Mouse (Mus musculus) liver, adult 2 months (tissue): Measurements from ENCODE around the gene Clasp1.

ENCODE experiments used
- CTCF ChIP-seq: fragments of 200-500 bp; IDR thresholded peaks from 2 replicates; pipeline ENCODE4 v1.5.1; 2011; ENCODE audit warnings: low read depth, low read length, control low read depth
- POLR2A ChIP-seq: fragments of 200-500 bp; IDR thresholded peaks from 2 replicates; pipeline ENCODE4 v1.6.1; 2011; ENCODE audit warnings: low read length, control low read depth; ENCODE audit not compliant: insufficient read depth; ENCODE audit errors: extremely low read depth

DNA sequence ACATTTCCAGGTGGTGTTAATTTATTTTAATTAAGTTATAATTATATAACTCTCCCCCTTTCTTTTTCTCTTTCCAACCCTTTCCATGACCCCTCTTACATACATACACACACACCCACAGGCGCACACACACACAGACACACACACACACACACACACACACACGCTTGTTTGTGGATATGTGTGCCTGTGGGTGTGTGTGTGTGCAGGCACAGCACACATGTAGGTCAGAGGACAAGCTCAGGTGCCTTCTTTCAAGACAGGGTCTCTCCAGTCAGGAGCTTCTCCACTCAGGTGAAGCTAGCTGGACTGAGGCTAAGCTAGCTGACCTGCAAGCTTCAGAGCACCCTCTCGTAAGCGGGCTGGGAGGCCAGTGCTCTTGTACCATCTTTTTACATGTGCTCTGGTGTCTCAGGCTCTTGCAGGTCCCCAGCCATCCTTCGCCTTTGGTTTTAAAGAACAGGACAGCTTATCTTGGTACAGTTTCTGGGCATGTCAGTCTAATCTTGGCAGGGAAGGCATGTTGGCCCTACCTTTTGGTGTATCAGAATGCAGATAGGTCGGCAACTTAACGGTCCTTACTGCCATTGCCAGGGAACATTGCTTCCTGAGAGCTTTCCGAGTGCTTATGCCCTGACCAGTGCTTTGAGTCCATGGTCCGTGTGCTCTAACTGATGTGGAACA lies 28.3 kb downstream of the Clasp1 start:
- no peak for TF ChIP-seq POLR2A
- no peak for TF ChIP-seq CTCF
